Mouse (Mus musculus) limb, embryonic 14.5 days (tissue): ENCODE results near the gene Rufy3. TPM values are rescaled to one million over a fixed set of nuclear protein-coding genes. Genes with fewer than 3 reads are reported as not detected.

Source experiments
- ATAC-seq: fragments of 200-750 bp; cut with Nextera tagmentation; 2 replicates; pipeline ENCODE4 v1.8.0; 2017; ENCODE audit warnings: low read depth, moderate number of reproducible peaks, moderate TSS enrichment; ENCODE audit not compliant: low FRiP score
- DNase-seq: peaks from one replicate; pipeline ENCODE4 v3.0.0-alpha.2; 2015; ENCODE audit warnings: low spot score
- H3K27ac ChIP-seq: fragments of 300-500 bp; sonication (generic); replicated peaks from 2 replicates; pipeline ENCODE4 v1.5.1; 2014; ENCODE audit warnings: low read depth, mild to moderate bottlenecking, low read length, moderate library complexity, mixed read lengths
- H3K27me3 ChIP-seq: fragments of 300-500 bp; sonication (generic); 2 replicates; pipeline ENCODE4 v1.6.1; 2014; ENCODE audit warnings: low read length, mixed read lengths; ENCODE audit not compliant: control insufficient read depth, insufficient read depth
- H3K36me3 ChIP-seq: fragments of 300-500 bp; sonication (generic); 2 replicates; pipeline ENCODE4 v1.6.1; 2014; ENCODE audit warnings: mild to moderate bottlenecking, low read length, moderate library complexity, mixed read lengths; ENCODE audit not compliant: control insufficient read depth, insufficient read depth
- H3K4me1 ChIP-seq: fragments of 300-500 bp; sonication (generic); 2 replicates; pipeline ENCODE4 v1.6.1; 2014; ENCODE audit warnings: antibody characterized with exemption, low read length, mixed read lengths; ENCODE audit not compliant: control insufficient read depth, insufficient read depth
- H3K4me2 ChIP-seq: fragments of 300-500 bp; sonication (generic); replicated peaks from 2 replicates; pipeline ENCODE4 v1.6.1; 2014; ENCODE audit warnings: low read depth, mild to moderate bottlenecking, low read length, moderate library complexity; ENCODE audit not compliant: severe bottlenecking
- H3K4me3 ChIP-seq: fragments of 300-500 bp; sonication (generic); replicated peaks from 2 replicates; pipeline ENCODE4 v1.5.1; 2014; ENCODE audit warnings: low read length
- H3K9ac ChIP-seq: fragments of 300-500 bp; sonication (generic); 2 replicates; pipeline ENCODE4 v1.6.1; 2014; ENCODE audit warnings: mild to moderate bottlenecking, low read depth, low read length, moderate library complexity; ENCODE audit not compliant: severe bottlenecking
- H3K9me3 ChIP-seq: fragments of 300-500 bp; sonication (generic); 2 replicates; pipeline ENCODE4 v1.6.1; 2016; ENCODE audit warnings: low read length; ENCODE audit not compliant: control insufficient read depth
- POLR2A ChIP-seq: fragments of 200-500 bp; IDR thresholded peaks from 2 replicates; pipeline ENCODE4 v1.8.0; 2012; ENCODE audit warnings: inconsistent platforms, mild to moderate bottlenecking, moderate library complexity, borderline replicate concordance; ENCODE audit not compliant: insufficient read depth, insufficient read length; ENCODE audit errors: extremely low read depth
- WGBS: fragments of 180-500 bp; shearing (Covaris S2); extraction: QIAGEN DNeasy Blood & Tissue Kit; methylation state at CpG from one replicate; pipeline ENCODE4 v1.1.7; 2014; 5-methylcytosine and 5-hydroxymethylcytosine counted together
- polyA plus RNA-seq, 2 experiments: library from polyadenylated mRNA; depleted of rRNA in 1 of 2; stranded (reverse) in 1 of 2; unstranded in 1 of 2; fragments of >200 nt; fragmentation: Nextera tagmentation in 1 of 2; extraction: Ambion mirVana in 1 of 2; gene quantifications; 2 replicates each; pipeline versions ENCODE4 v1.2.1 to v1.2.3; 2012 to 2014

Rufy3 gene
- polyA plus RNA-seq, 2 experiments: 9.6 to 15.0 TPM

GRCm38 (mm10) chr5:88693057-88693456 lies 128.2 kb downstream of the Rufy3 start:
- DNase-seq (no peak), ATAC-seq (no peak)
- no peaks in the 10 kb centered on the region for H3K4me1 ChIP-seq
- H3K4me3 ChIP-seq: no peak overlapping the region
- H3K27ac ChIP-seq: no peak overlapping the region
- H3K4me2 ChIP-seq: no peak overlapping the region
- H3K9me3 ChIP-seq: no peaks in the 10 kb centered on the region
- no peak overlapping the region for H3K9ac ChIP-seq
- no peak for TF ChIP-seq POLR2A
- no peaks in the 10 kb centered on the region for H3K27me3 ChIP-seq
- H3K36me3 ChIP-seq: no peaks in the 10 kb centered on the region

- no peaks in the 10 kb centered on the region for H3K9me3 ChIP-seq
- H3K9ac ChIP-seq: no peak overlapping the region
- H3K27me3 ChIP-seq: no peaks in the 10 kb centered on the region
- H3K27ac ChIP-seq: no peak overlapping the region
- no peak for TF ChIP-seq POLR2A
- WGBS: 74% methylated on average over 5 of the region's 5 CpGs
- H3K4me3 ChIP-seq: no peak overlapping the region
- H3K4me2 ChIP-seq: no peak overlapping the region
- ATAC-seq: no peak
- H3K36me3 ChIP-seq: no peaks in the 10 kb centered on the region
- H3K4me1 ChIP-seq: no peaks in the 10 kb centered on the region
- DNase-seq: no peak
Measured at GRCm38 (mm10) chr5:88697291-88697690, 132.5 kb downstream of the Rufy3 start.

DNA sequence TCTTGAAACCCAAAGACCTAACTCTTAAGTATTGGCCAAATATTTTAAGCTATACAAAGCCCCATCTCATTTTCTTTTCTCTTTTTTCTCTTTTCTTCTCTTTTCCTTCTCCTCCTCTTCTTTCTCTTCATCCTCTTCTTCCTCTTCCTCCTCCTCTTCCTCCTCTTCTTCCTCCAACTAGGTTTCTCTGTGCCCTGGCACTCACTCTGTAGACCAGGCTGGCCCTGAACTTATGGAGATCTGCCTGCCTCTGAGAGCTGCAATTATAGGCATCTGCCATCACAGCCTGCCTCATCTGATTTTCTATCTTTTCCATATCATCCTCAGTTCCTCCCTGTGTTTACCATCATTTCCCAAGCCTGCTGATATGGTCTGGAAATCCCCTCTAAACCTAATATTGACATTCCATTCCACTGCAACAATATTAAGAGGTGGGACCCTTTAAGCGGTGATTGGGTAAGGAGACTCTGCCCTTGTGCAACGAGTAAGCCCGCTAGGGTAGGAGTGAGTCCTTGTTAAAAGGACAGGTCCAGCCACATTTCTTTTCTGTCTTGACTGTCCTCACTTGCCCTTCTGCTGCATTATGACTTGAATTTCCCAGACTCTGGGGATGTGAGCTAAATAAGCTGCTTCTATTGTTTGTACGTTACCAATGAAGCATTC lies 134.5 kb downstream of the Rufy3 start:
- DNase-seq: no peak
- TF ChIP-seq POLR2A: no peak
- WGBS: 77% methylated on average over 4 of the region's 4 CpGs

More for the DNA sequence above, 134.5 kb downstream of the Rufy3 start:
- H3K27ac ChIP-seq: no peak overlapping the region
- no peak overlapping the region for H3K4me3 ChIP-seq
- no peaks in the 10 kb centered on the region for H3K27me3 ChIP-seq
- no peak overlapping the region for H3K4me2 ChIP-seq
- no peaks in the 10 kb centered on the region for H3K9me3 ChIP-seq
- H3K4me1 ChIP-seq: no peaks in the 10 kb centered on the region
- ATAC-seq: no peak
- no peak overlapping the region for H3K9ac ChIP-seq
- H3K36me3 ChIP-seq: no peaks in the 10 kb centered on the region

Other genes starting within 250 kb of the Rufy3 start
- not detected in 2 replicates for gene Prol1, start 247.7 kb upstream of the Rufy3 start, polyA plus RNA-seq (2012; rRNA removed)
- not detected in 2 replicates for gene Prol1, start 247.7 kb upstream of the Rufy3 start, polyA plus RNA-seq (2014; fragmentation: Nextera tagmentation; extraction: Ambion mirVana)
- gene Amtn, start 188.9 kb upstream of the Rufy3 start, polyA plus RNA-seq (2012; rRNA removed): 6.5 and 7.3 TPM in 2 replicates
- gene Amtn, start 188.9 kb upstream of the Rufy3 start, polyA plus RNA-seq (2014; fragmentation: Nextera tagmentation; extraction: Ambion mirVana): 1.3 and 2.4 TPM in 2 replicates
- 2.3 and 2.5 TPM in 2 replicates for gene Ambn, start 109.0 kb upstream of the Rufy3 start, polyA plus RNA-seq (2012; rRNA removed)
- 2.8 and 3.9 TPM in 2 replicates for gene Ambn, start 109.0 kb upstream of the Rufy3 start, polyA plus RNA-seq (2014; fragmentation: Nextera tagmentation; extraction: Ambion mirVana)
- 0.03 and 0.06 TPM in 2 replicates for gene Enam, start 77.1 kb upstream of the Rufy3 start, polyA plus RNA-seq (2012; rRNA removed)
- 0.07 and 0.12 TPM in 2 replicates for gene Enam, start 77.1 kb upstream of the Rufy3 start, polyA plus RNA-seq (2014; fragmentation: Nextera tagmentation; extraction: Ambion mirVana)
- 0.47 and 0.53 TPM in 2 replicates for gene Jchain, start 37.1 kb upstream of the Rufy3 start, polyA plus RNA-seq (2012; rRNA removed)
- gene Jchain, start 37.1 kb upstream of the Rufy3 start, polyA plus RNA-seq (2014; fragmentation: Nextera tagmentation; extraction: Ambion mirVana): 0.36 TPM in 1 of 2 replicates, not detected in the other
- 24.1 and 43.5 TPM in 2 replicates for gene Utp3, start 10.6 kb upstream of the Rufy3 start, polyA plus RNA-seq (2012; rRNA removed)
- 56.4 and 60.9 TPM in 2 replicates for gene Utp3, start 10.6 kb upstream of the Rufy3 start, polyA plus RNA-seq (2014; fragmentation: Nextera tagmentation; extraction: Ambion mirVana)
- gene Grsf1, start 111.1 kb downstream of the Rufy3 start, polyA plus RNA-seq (2012; rRNA removed): 46.4 and 55.3 TPM in 2 replicates
- 63.2 and 63.9 TPM in 2 replicates for gene Grsf1, start 111.1 kb downstream of the Rufy3 start, polyA plus RNA-seq (2014; fragmentation: Nextera tagmentation; extraction: Ambion mirVana)
- 11.3 and 11.6 TPM in 2 replicates for gene Mob1b, start 155.8 kb downstream of the Rufy3 start, polyA plus RNA-seq (2012; rRNA removed)
- 11.6 and 12.9 TPM in 2 replicates for gene Mob1b, start 155.8 kb downstream of the Rufy3 start, polyA plus RNA-seq (2014; fragmentation: Nextera tagmentation; extraction: Ambion mirVana)
- gene Dck, start 200.0 kb downstream of the Rufy3 start, polyA plus RNA-seq (2012; rRNA removed): 23.5 and 23.8 TPM in 2 replicates
- 35.6 and 40.1 TPM in 2 replicates for gene Dck, start 200.0 kb downstream of the Rufy3 start, polyA plus RNA-seq (2014; fragmentation: Nextera tagmentation; extraction: Ambion mirVana)